Mouse (Mus musculus): ENCODE measurements around the gene Cacna1s. TPM values are rescaled to one million over a fixed set of nuclear protein-coding genes. Genes with fewer than 3 reads are reported as not detected.

Cacna1s gene
- total RNA-seq, 1 experiment from 2014 or later, result 1.6 TPM

GRCm38 (mm10) chr1:136047432-136047831, 5.1 kb upstream of the Cacna1s start:
- ATAC-seq (replicated peaks in 1 of 2; ENCODE audit: insufficient read depth in 1 of 2, low FRiP score in 2 of 2, low TSS enrichment in 1 of 2, low read depth in 1 of 2, poor library complexity in 2 of 2, severe bottlenecking in 2 of 2), result 0 out of 4 replicates have a peak, but pooled peaks of 1 of the 2 experiments have one; percentile 46

GRCm38 (mm10) chr1:136047894-136048293, 4.7 kb upstream of the Cacna1s start:
- ATAC-seq (replicated peaks in 1 of 2; ENCODE audit: insufficient read depth in 1 of 2, low FRiP score in 2 of 2, low TSS enrichment in 1 of 2, low read depth in 1 of 2, poor library complexity in 2 of 2, severe bottlenecking in 2 of 2), result no peak

GRCm38 (mm10) chr1:136050312-136051012, 2.1 kb upstream of the Cacna1s start, which contains the start of gene Ascl5:
TSS of gene Ascl5 (plus strand) at chr1:136050804.
- 0 out of 4 replicates have a peak, but pooled peaks of 1 of the 2 experiments have one; percentile 11 for ATAC-seq (replicated peaks in 1 of 2; ENCODE audit: insufficient read depth in 1 of 2, low FRiP score in 2 of 2, low TSS enrichment in 1 of 2, low read depth in 1 of 2, poor library complexity in 2 of 2, severe bottlenecking in 2 of 2)

GRCm38 (mm10) chr1:136051013-136051315, 1.6 kb upstream of the Cacna1s start:
- ATAC-seq (replicated peaks in 1 of 2; ENCODE audit: insufficient read depth in 1 of 2, low FRiP score in 2 of 2, low TSS enrichment in 1 of 2, low read depth in 1 of 2, poor library complexity in 2 of 2, severe bottlenecking in 2 of 2), result peak; percentile 14 to 25; a peak in 1 of 4 replicates

GRCm38 (mm10) chr1:136051465-136051864, 1.1 kb upstream of the Cacna1s start:
- peak; percentile 67 to 79 for ATAC-seq (replicated peaks in 1 of 2; ENCODE audit: insufficient read depth in 1 of 2, low FRiP score in 2 of 2, low TSS enrichment in 1 of 2, low read depth in 1 of 2, poor library complexity in 2 of 2, severe bottlenecking in 2 of 2)

- no peak for ATAC-seq (replicated peaks in 1 of 2; ENCODE audit: insufficient read depth in 1 of 2, low FRiP score in 2 of 2, low TSS enrichment in 1 of 2, low read depth in 1 of 2, poor library complexity in 2 of 2, severe bottlenecking in 2 of 2)
These were observed 3.2 kb downstream of the Cacna1s start for GRCm38 (mm10) chr1:136055771-136056170.

GRCm38 (mm10) chr1:136058594-136058993, 6.0 kb downstream of the Cacna1s start:
- no peak for ATAC-seq (replicated peaks in 1 of 2; ENCODE audit: insufficient read depth in 1 of 2, low FRiP score in 2 of 2, low TSS enrichment in 1 of 2, low read depth in 1 of 2, poor library complexity in 2 of 2, severe bottlenecking in 2 of 2)

- no peak for ATAC-seq (replicated peaks in 1 of 2; ENCODE audit: insufficient read depth in 1 of 2, low FRiP score in 2 of 2, low TSS enrichment in 1 of 2, low read depth in 1 of 2, poor library complexity in 2 of 2, severe bottlenecking in 2 of 2)
These were observed 8.7 kb downstream of the Cacna1s start for GRCm38 (mm10) chr1:136061041-136061789.

- ATAC-seq (replicated peaks in 1 of 2; ENCODE audit: insufficient read depth in 1 of 2, low FRiP score in 2 of 2, low TSS enrichment in 1 of 2, low read depth in 1 of 2, poor library complexity in 2 of 2, severe bottlenecking in 2 of 2), result no peak
These were observed 9.2 kb downstream of the Cacna1s start for GRCm38 (mm10) chr1:136061790-136062141.

- ATAC-seq (replicated peaks in 1 of 2; ENCODE audit: insufficient read depth in 1 of 2, low FRiP score in 2 of 2, low TSS enrichment in 1 of 2, low read depth in 1 of 2, poor library complexity in 2 of 2, severe bottlenecking in 2 of 2), result no peak
These were observed 11.4 kb downstream of the Cacna1s start for GRCm38 (mm10) chr1:136063991-136064390.

- no peak for ATAC-seq (replicated peaks in 1 of 2; ENCODE audit: insufficient read depth in 1 of 2, low FRiP score in 2 of 2, low TSS enrichment in 1 of 2, low read depth in 1 of 2, poor library complexity in 2 of 2, severe bottlenecking in 2 of 2)
These were observed 14.1 kb downstream of the Cacna1s start for GRCm38 (mm10) chr1:136066621-136067020.

GRCm38 (mm10) chr1:136067579-136067978, 15.0 kb downstream of the Cacna1s start:
- no peak for ATAC-seq (replicated peaks in 1 of 2; ENCODE audit: insufficient read depth in 1 of 2, low FRiP score in 2 of 2, low TSS enrichment in 1 of 2, low read depth in 1 of 2, poor library complexity in 2 of 2, severe bottlenecking in 2 of 2)

GRCm38 (mm10) chr1:136076086-136076485, 23.5 kb downstream of the Cacna1s start:
- peak in 1 of 2 experiments; percentile 71; a peak in 2 of 4 replicates for ATAC-seq (replicated peaks in 1 of 2; ENCODE audit: insufficient read depth in 1 of 2, low FRiP score in 2 of 2, low TSS enrichment in 1 of 2, low read depth in 1 of 2, poor library complexity in 2 of 2, severe bottlenecking in 2 of 2)

- ATAC-seq (replicated peaks in 1 of 2; ENCODE audit: insufficient read depth in 1 of 2, low FRiP score in 2 of 2, low TSS enrichment in 1 of 2, low read depth in 1 of 2, poor library complexity in 2 of 2, severe bottlenecking in 2 of 2), result no peak
These were observed 25.1 kb downstream of the Cacna1s start for GRCm38 (mm10) chr1:136077656-136078055.

GRCm38 (mm10) chr1:136081161-136081560, 28.6 kb downstream of the Cacna1s start:
- ATAC-seq (replicated peaks in 1 of 2; ENCODE audit: insufficient read depth in 1 of 2, low FRiP score in 2 of 2, low TSS enrichment in 1 of 2, low read depth in 1 of 2, poor library complexity in 2 of 2, severe bottlenecking in 2 of 2), result no peak

GRCm38 (mm10) chr1:136085988-136086685, 33.6 kb downstream of the Cacna1s start:
- no peak; a peak in 1 of 4 replicates for ATAC-seq (replicated peaks in 1 of 2; ENCODE audit: insufficient read depth in 1 of 2, low FRiP score in 2 of 2, low TSS enrichment in 1 of 2, low read depth in 1 of 2, poor library complexity in 2 of 2, severe bottlenecking in 2 of 2)

GRCm38 (mm10) chr1:136089368-136090165, 37.0 kb downstream of the Cacna1s start:
- ATAC-seq (replicated peaks in 1 of 2; ENCODE audit: insufficient read depth in 1 of 2, low FRiP score in 2 of 2, low TSS enrichment in 1 of 2, low read depth in 1 of 2, poor library complexity in 2 of 2, severe bottlenecking in 2 of 2), result no peak
